Mouse (Mus musculus): ENCODE data around the gene Tmeff2. TPM values are rescaled to one million over a fixed set of nuclear protein-coding genes. Genes with fewer than 3 reads are reported as not detected.

Gene Tmeff2
- 0.47 and 0.79 TPM in 2 replicates for polyA plus RNA-seq (2012; rRNA removed)

GRCm38 (mm10) chr1:50900386-50900785 is at the start of gene Tmeff2:
Gene Tmeff2 (plus strand): TSS chr1:50900647.

Measured in colon, adult 2 months (tissue).